Mouse (Mus musculus) stomach, postnatal 0 days (tissue): ENCODE data around the gene Fbxl18. TPM values are rescaled to one million over a fixed set of nuclear protein-coding genes. Genes with fewer than 3 reads are reported as not detected.

Source experiments
- ATAC-seq: fragments of 200-750 bp; cut with Nextera tagmentation; 2 replicates; pipeline ENCODE4 v1.8.0; 2017; ENCODE audit not compliant: low FRiP score, low TSS enrichment
- DNase-seq: peaks from one replicate; pipeline ENCODE4 v3.0.0-alpha.2; 2016; ENCODE audit warnings: low spot score
- H3K27ac ChIP-seq: fragments of 300-500 bp; sonication (generic); replicated peaks from 2 replicates; pipeline ENCODE4 v1.5.1; 2014; ENCODE audit warnings: mild to moderate bottlenecking, control low read depth
- H3K27me3 ChIP-seq: fragments of 300-500 bp; sonication (generic); 2 replicates; pipeline ENCODE4 v1.6.1; 2014; ENCODE audit warnings: low read length; ENCODE audit not compliant: control insufficient read depth, insufficient read depth
- H3K36me3 ChIP-seq: fragments of 300-500 bp; sonication (generic); 2 replicates; pipeline ENCODE4 v1.6.1; 2014; ENCODE audit warnings: low read length, mixed read lengths; ENCODE audit not compliant: control insufficient read depth, insufficient read depth
- H3K4me1 ChIP-seq: fragments of 300-500 bp; sonication (generic); replicated peaks from 2 replicates; pipeline ENCODE4 v1.6.1; 2014; ENCODE audit warnings: antibody characterized with exemption; ENCODE audit not compliant: control insufficient read depth, insufficient read depth
- H3K4me2 ChIP-seq: fragments of 300-500 bp; sonication (generic); replicated peaks from 2 replicates; pipeline ENCODE4 v1.6.1; 2014; ENCODE audit warnings: low read depth, mild to moderate bottlenecking, control low read depth, moderate library complexity
- H3K4me3 ChIP-seq: fragments of 300-500 bp; sonication (generic); 2 replicates; pipeline ENCODE4 v1.5.1; 2014; ENCODE audit warnings: low read depth, low read length, control low read depth
- H3K9ac ChIP-seq: fragments of 300-500 bp; sonication (generic); 2 replicates; pipeline ENCODE4 v1.6.1; 2014; ENCODE audit warnings: mild to moderate bottlenecking, low read length, control low read depth, mixed read lengths
- H3K9me3 ChIP-seq: fragments of 300-500 bp; sonication (generic); 2 replicates; pipeline ENCODE4 v1.6.1; 2016; ENCODE audit warnings: low read length; ENCODE audit not compliant: control insufficient read depth
- CTCF ChIP-seq: IDR thresholded peaks from 2 replicates; pipeline ENCODE4 v1.5.1; 2016; ENCODE audit warnings: antibody characterized with exemption, low read depth, mild to moderate bottlenecking, moderate library complexity
- EP300 ChIP-seq: optimal IDR thresholded peaks from 2 replicates; pipeline ENCODE3; 2016; ENCODE audit warnings: antibody characterized with exemption
- WGBS: fragments of 180-500 bp; shearing (Covaris S2); extraction: QIAGEN DNeasy Blood & Tissue Kit; methylation state at CpG from one replicate; pipeline ENCODE4 v1.1.7; 2014; 5-methylcytosine and 5-hydroxymethylcytosine counted together
- polyA plus RNA-seq: library from polyadenylated mRNA; unstranded; fragments of >200 nt; fragmentation: Nextera tagmentation; extraction: Ambion mirVana; gene quantifications from 2 replicates; pipeline ENCODE4 v1.2.1, GENCODE M21; 2015

Fbxl18 gene
- polyA plus RNA-seq, 1 experiment from 2014 or later = 5.3 TPM

- Histone ChIP-seq H3K9ac (no peak overlapping the region), H3K36me3 (peaks cover 9% of the 10 kb centered on the region), H3K9me3 (no peaks in the 10 kb centered on the region), H3K4me1 (no peaks in the 10 kb centered on the region), H3K4me2 (no peak overlapping the region), H3K4me3 (no peak overlapping the region), H3K27me3 (no peaks in the 10 kb centered on the region), H3K27ac (0 out of 2 replicates have a peak overlapping the region, but pooled peaks have one; percentile 13)
- TF ChIP-seq EP300 = no peak
- no peak for TF ChIP-seq CTCF
- no peak for DNase-seq
- 79% methylated on average over 6 of the region's 6 CpGs for WGBS
- ATAC-seq = no peak
These were observed 15.0 kb downstream of the Fbxl18 start for GRCm38 (mm10) chr5:142880246-142880645.

GRCm38 (mm10) chr5:142879318-142880175, 15.7 kb downstream of the Fbxl18 start:
- peak overlapping the region; percentile 35; the same call in 1 of the 2 replicates for H3K27ac ChIP-seq
- H3K36me3 ChIP-seq = peaks cover 6% of the 10 kb centered on the region
- no peak overlapping the region for H3K4me3 ChIP-seq
- H3K9ac ChIP-seq = no peak overlapping the region
- ATAC-seq (peak; percentile 76), DNase-seq (peak; percentile 84)
- H3K9me3 ChIP-seq = no peaks in the 10 kb centered on the region
- no peak for TF ChIP-seq EP300
- peak; percentile 97 for TF ChIP-seq CTCF
- no peaks in the 10 kb centered on the region for H3K4me1 ChIP-seq
- no peaks in the 10 kb centered on the region for H3K27me3 ChIP-seq
- no peak overlapping the region for H3K4me2 ChIP-seq
- 58% methylated on average over 8 of the region's 8 CpGs for WGBS

- no peak for TF ChIP-seq CTCF
- TF ChIP-seq EP300 = no peak
- 90% methylated on average over 15 of the region's 15 CpGs for WGBS
- ATAC-seq (no peak), DNase-seq (no peak)
- Histone ChIP-seq H3K9me3 (no peaks in the 10 kb centered on the region), H3K36me3 (peaks cover 6% of the 10 kb centered on the region), H3K4me3 (no peak overlapping the region), H3K27me3 (no peaks in the 10 kb centered on the region), H3K4me1 (no peaks in the 10 kb centered on the region), H3K4me2 (no peak overlapping the region), H3K9ac (no peak overlapping the region), H3K27ac (no peak overlapping the region)
These were observed 16.7 kb downstream of the Fbxl18 start for GRCm38 (mm10) chr5:142878570-142878969.

GRCm38 (mm10) chr5:142877337-142878280, 17.6 kb downstream of the Fbxl18 start:
- ATAC-seq = peak; percentile 58
- H3K27ac ChIP-seq = no peak overlapping the region
- peak; percentile 86 for DNase-seq
- WGBS = 26% methylated on average over 11 of the region's 11 CpGs
- peaks cover 6% of the 10 kb centered on the region for H3K36me3 ChIP-seq
- no peak overlapping the region for H3K4me2 ChIP-seq
- H3K27me3 ChIP-seq = no peaks in the 10 kb centered on the region
- no peak overlapping the region for H3K4me3 ChIP-seq
- no peak overlapping the region for H3K9ac ChIP-seq
- TF ChIP-seq CTCF (peak; percentile 96), EP300 (no peak)
- no peaks in the 10 kb centered on the region for H3K4me1 ChIP-seq
- no peaks in the 10 kb centered on the region for H3K9me3 ChIP-seq

GRCm38 (mm10) chr5:142876896-142877295, 18.3 kb downstream of the Fbxl18 start:
- no peak overlapping the region for H3K4me3 ChIP-seq
- ATAC-seq = no peak
- DNase-seq = no peak
- no peaks in the 10 kb centered on the region for H3K27me3 ChIP-seq
- H3K36me3 ChIP-seq = peaks cover 6% of the 10 kb centered on the region
- no peaks in the 10 kb centered on the region for H3K4me1 ChIP-seq
- no peak overlapping the region for H3K9ac ChIP-seq
- no peaks in the 10 kb centered on the region for H3K9me3 ChIP-seq
- no peak overlapping the region for H3K27ac ChIP-seq
- TF ChIP-seq CTCF = no peak
- H3K4me2 ChIP-seq = no peak overlapping the region
- 80% methylated on average over 5 of the region's 5 CpGs for WGBS
